ENCODE assay signal across 8 mouse cellular contexts in the genomic region with DNA sequence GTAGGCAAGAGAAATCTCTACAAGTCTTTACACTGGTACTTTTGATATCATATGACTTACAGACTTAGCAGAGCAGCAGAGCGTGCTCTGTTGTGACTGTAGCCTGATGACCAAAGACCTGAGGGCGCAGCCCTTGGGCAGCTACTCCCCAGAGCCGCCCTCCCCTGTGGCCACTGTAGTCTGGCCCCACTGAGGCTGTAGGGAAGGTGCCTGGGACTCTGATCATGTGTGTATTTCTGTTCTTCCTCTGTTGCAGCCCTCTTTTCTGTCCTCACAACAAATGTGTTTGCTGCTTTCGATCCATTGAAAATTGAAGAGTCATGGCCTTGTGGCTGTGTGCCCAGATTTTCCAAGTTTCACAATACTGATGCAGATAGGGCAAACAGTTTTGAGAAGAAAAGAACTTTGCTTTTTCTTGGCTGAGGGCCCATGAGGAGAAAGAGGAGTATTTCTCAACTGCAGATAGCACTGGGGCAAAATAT. TPM values are rescaled to one million over a fixed set of nuclear protein-coding genes. Genes with fewer than 3 reads are reported as not detected.
DNase-seq lines count a peak whose midpoint lies in the region; ATAC-seq and TF ChIP-seq lines count a peak whose summit lies in the region.

No protein-coding gene starts in this region.

- TF ChIP-seq POLR2A in thymus, adult 2 months (IDR thresholded peaks at IDR 0.05; ENCODE audit: control insufficient read depth, extremely low read depth, insufficient read depth, low read length, poor library complexity) = no peak

- peak overlapping the region; percentile 45; the same call in 1 of the 2 replicates for H3K4me3 ChIP-seq in forebrain, embryonic 13.5 days
- H3K4me3 ChIP-seq in megakaryocyte, embryonic 14.5 days (replicated peaks) = peak overlapping the region; percentile 54
- no peak overlapping the region for H3K4me3 ChIP-seq in thymus, adult 2 months (ENCODE audit: control insufficient read depth, insufficient read depth, low read length)

- H3K27me3 ChIP-seq in forebrain, embryonic 13.5 days = no peaks in the 10 kb centered on the region
- peaks cover 2% of the 10 kb centered on the region for H3K27me3 ChIP-seq in megakaryocyte, embryonic 14.5 days (replicated peaks)
- H3K27me3 ChIP-seq in thymus, adult 2 months (ENCODE audit: control insufficient read depth, insufficient read depth, low read length) = no peaks in the 10 kb centered on the region

- intact Hi-C loops in heart, postnatal 25 days (cut with DNase I) = no loop called here

- H3K27ac ChIP-seq in forebrain, embryonic 13.5 days = no peak overlapping the region
- H3K27ac ChIP-seq in thymus, adult 2 months (ENCODE audit: control insufficient read depth, insufficient read depth, low read length) = no peak overlapping the region

- TF ChIP-seq CTCF in thymus, adult 2 months (IDR thresholded peaks at IDR 0.05; ENCODE audit: borderline replicate concordance, control insufficient read depth, extremely low read depth, insufficient read depth, low read length, poor library complexity) = no peak

- peak overlapping the region; percentile 74 for H3K4me2 ChIP-seq in forebrain, embryonic 13.5 days

- H3K36me3 ChIP-seq in forebrain, embryonic 13.5 days (ENCODE audit: poor library complexity, severe bottlenecking) = no peaks in the 10 kb centered on the region
- H3K36me3 ChIP-seq in megakaryocyte, embryonic 14.5 days (replicated peaks; ENCODE audit: low read length) = no peaks in the 10 kb centered on the region
- no peaks in the 10 kb centered on the region for H3K36me3 ChIP-seq in thymus, adult 2 months (ENCODE audit: control insufficient read depth, insufficient read depth, low read length)

- peak; percentile 46; the same call in 1 of the 2 replicates for ATAC-seq in forebrain, embryonic 13.5 days
- no peak for ATAC-seq in CD4-positive, CD25-positive, alpha-beta regulatory T cell, adult 4 months

- DNase-seq in adrenal gland, postnatal 14 days = peak; percentile 92
- DNase-seq in heart, postnatal 25 days (ENCODE audit: low spot score) = peak; percentile 55
- DNase-seq in kidney, postnatal 4 days = peak; percentile 55 to 59
- peak; percentile 67 for DNase-seq in testis, postnatal 10 days (ENCODE audit: low spot score)
- no peak for DNase-seq in thymus, adult 2 months

- 49% methylated on average over 4 of the region's 4 CpGs for WGBS in forebrain, embryonic 13.5 days
- WGBS in thymus, adult 2 months = 68% methylated on average over 4 of the region's 4 CpGs

- no peaks in the 10 kb centered on the region for H3K9me3 ChIP-seq in forebrain, embryonic 13.5 days (replicated peaks)
- H3K9me3 ChIP-seq in megakaryocyte, embryonic 14.5 days = peaks cover 20% of the 10 kb centered on the region

- no peak overlapping the region for H3K9ac ChIP-seq in forebrain, embryonic 13.5 days

- H3K4me1 ChIP-seq in forebrain, embryonic 13.5 days = peaks cover 21% of the 10 kb centered on the region
- peaks cover 3% of the 10 kb centered on the region; the same call in 1 of the 2 replicates for H3K4me1 ChIP-seq in megakaryocyte, embryonic 14.5 days
- no peaks in the 10 kb centered on the region for H3K4me1 ChIP-seq in thymus, adult 2 months (replicated peaks; ENCODE audit: control insufficient read depth, insufficient read depth, low read length)

RNA-seq across cellular contexts. Expression of a gene that starts 1.0 kb away (rescaled TPM):
- 834 and 1,057 TPM in 2 replicates for total RNA-seq in adrenal gland, postnatal 14 days (2021)
- polyA plus RNA-seq in forebrain, embryonic 13.5 days (2015; fragmentation: Nextera tagmentation; extraction: Ambion mirVana) = 36.2 and 44.1 TPM in 2 replicates
- total RNA-seq in heart, postnatal 25 days (2021) = 10 to 100 TPM; 52.8 to 70.4 TPM
- polyA plus RNA-seq in megakaryocyte, embryonic 14.5 days (2012; ENCODE audit: insufficient read depth, low replicate concordance) = 2.5 TPM in 1 of 2 replicates, not detected in the other
- polyA plus RNA-seq in thymus, adult 2 months (2012; rRNA removed) = 95.0 and 98.1 TPM in 2 replicates
- polyA plus RNA-seq in CD4-positive, CD25-positive, alpha-beta regulatory T cell, adult 4 months (2017; shearing (Covaris generic)) = under 1 TPM in 1 of 2 experiments, not detected in 1; 0.75 TPM

Comparison
In these comparisons a context has a peak if more than half of its experiments do, and no peak if none do; other contexts are left out.
1. RNA of a gene that starts 1.0 kb away (polyA plus RNA-seq): 95.0 to 98.1 TPM in thymus, adult 2 months and 36.2 to 44.1 TPM in forebrain, embryonic 13.5 days; 2.5 TPM in megakaryocyte, embryonic 14.5 days and 0.75 TPM in CD4-positive, CD25-positive, alpha-beta regulatory T cell, adult 4 months; every median in the first group is over 10 times any median in the second.